ENCODE assay signal across 8 mouse cellular contexts in genomic region chr12:54734307-54735131, GRCm38 (mm10). TPM values are rescaled to one million over a fixed set of nuclear protein-coding genes. Genes with fewer than 3 reads are reported as not detected.
A peak's percentile ranks its signal among the peaks of the same experiment; 100 is the strongest.
DNase-seq lines count a peak whose midpoint lies in the region; ATAC-seq and TF ChIP-seq lines count a peak whose summit lies in the region.
"Not testable (repeated sequence)": the region's sequence is repeated elsewhere in the genome, so short reads cannot be mapped to it uniquely, and the experiment has no call there.

No protein-coding gene starts in this region.

- TF ChIP-seq RAD21 in CH12.LX (IDR thresholded peaks at IDR 0.05; ENCODE audit: low read depth, low read length), result not testable (repeated sequence)

- H3K4me3 ChIP-seq in CH12.LX (replicated peaks in 1 of 3; ENCODE audit: low read depth in 2 of 3, low read length in 2 of 3, poor library complexity in 1 of 3); hindbrain, embryonic 12.5 days; lung, adult 2 months (replicated peaks; ENCODE audit: extremely low read depth, low read depth, low read length); stomach, embryonic 16.5 days (replicated peaks; ENCODE audit: low read length): not testable (repeated sequence)

- in situ Hi-C loops in CH12.LX (cut with MboI; ENCODE audit: low pct_ligation_motif_present, low pct_unique_long_range_greater_than_20kb, low sequenced_read_pairs), result not testable (repeated sequence)

- not testable (repeated sequence) for DNase-seq in CH12.LX (ENCODE audit: extremely low read depth); lung, adult 2 months
- DNase-seq in cerebellum, postnatal 25 days, result peak; percentile 25 to 48
- peak; percentile 48 for DNase-seq in gastrocnemius, adult 18-20 months (ENCODE audit: low spot score)
- DNase-seq in kidney, postnatal 14 days, result peak; percentile 34
- peak; percentile 42 to 63 for DNase-seq in natural killer cell, adult 2 months (ENCODE audit: low spot score in 2 of 2)

- TF ChIP-seq EP300 in CH12.LX (IDR thresholded peaks at IDR 0.05; ENCODE audit: low read length), result not testable (repeated sequence)

- not testable (repeated sequence) for H3K27me3 ChIP-seq in CH12.LX (replicated peaks); hindbrain, embryonic 12.5 days; stomach, embryonic 16.5 days (ENCODE audit: control insufficient read depth, insufficient read depth, low read length)

- TF ChIP-seq POLR2A in CH12.LX (IDR thresholded peaks at IDR 0.05; ENCODE audit: low read depth, low read length), result peak; percentile 58
- TF ChIP-seq POLR2A in lung, adult 2 months (IDR thresholded peaks at IDR 0.05; ENCODE audit: borderline replicate concordance, extremely low read depth, low read depth, low read length), result peak; percentile 48; the same call in 1 of the 2 replicates

- H3K36me3 ChIP-seq in CH12.LX (replicated peaks in 1 of 2; ENCODE audit: control insufficient read depth in 1 of 2, insufficient read depth in 1 of 2, low read length in 1 of 2); hindbrain, embryonic 12.5 days; stomach, embryonic 16.5 days (ENCODE audit: control insufficient read depth, insufficient read depth, low read length): not testable (repeated sequence)

- H3K4me1 ChIP-seq in CH12.LX (ENCODE audit: control insufficient read depth in 1 of 2, insufficient read depth in 2 of 2); hindbrain, embryonic 12.5 days; lung, adult 2 months (ENCODE audit: control insufficient read depth, insufficient read depth, low read length); stomach, embryonic 16.5 days (ENCODE audit: control insufficient read depth, insufficient read depth, low read length): not testable (repeated sequence)

- dilution Hi-C loops in CH12.LX (cut with MboI; ENCODE audit: extremely low pct_ligation_motif_present, extremely low pct_unique_long_range_greater_than_20kb, low sequenced_read_pairs), result not testable (repeated sequence)

- 1% methylated on average over 7 of the region's 49 CpGs for WGBS in hindbrain, embryonic 12.5 days
- 0% methylated on average over 8 of the region's 49 CpGs for WGBS in lung, adult 2 months
- WGBS in stomach, embryonic 16.5 days, result 0% methylated on average over 6 of the region's 49 CpGs

- not testable (repeated sequence) for TF ChIP-seq CTCF in CH12.LX (conservative IDR thresholded peaks at IDR 0.05 in 1 of 2, IDR thresholded peaks at IDR 0.05 in 1 of 2; ENCODE audit: low read depth in 2 of 2, low read length in 2 of 2); lung, adult 2 months (IDR thresholded peaks at IDR 0.05; ENCODE audit: insufficient read depth, low read length)

- not testable (repeated sequence) for H3K9ac ChIP-seq in CH12.LX (ENCODE audit: insufficient read depth, low read depth); hindbrain, embryonic 12.5 days; stomach, embryonic 16.5 days (ENCODE audit: low read length)

- ATAC-seq in hindbrain, embryonic 12.5 days (ENCODE audit: low FRiP score), result peak; percentile 64
- ATAC-seq in stomach, embryonic 16.5 days (ENCODE audit: insufficient read depth, low FRiP score), result peak; percentile 60

- not testable (repeated sequence) for H3K27ac ChIP-seq in CH12.LX (ENCODE audit: insufficient read depth, low read depth); hindbrain, embryonic 12.5 days; stomach, embryonic 16.5 days (ENCODE audit: low read length)

- not testable (repeated sequence) for H3K79me2 ChIP-seq in CH12.LX (replicated peaks; ENCODE audit: control insufficient read depth, extremely low read depth, insufficient read depth, poor library complexity, severe bottlenecking)

- not testable (repeated sequence) for H3K9me3 ChIP-seq in CH12.LX (replicated peaks; ENCODE audit: low read length); hindbrain, embryonic 12.5 days (replicated peaks); stomach, embryonic 16.5 days (replicated peaks; ENCODE audit: control insufficient read depth, low read length)

- H3K4me2 ChIP-seq in CH12.LX (ENCODE audit: insufficient read depth, low read depth, poor library complexity, severe bottlenecking); stomach, embryonic 16.5 days (ENCODE audit: low read depth, low read length): not testable (repeated sequence)
- 0 out of 2 replicates have a peak overlapping the region, but pooled peaks have one; percentile 24 for H3K4me2 ChIP-seq in hindbrain, embryonic 12.5 days (replicated peaks)

TF ChIP-seq in CH12.LX, 34 proteins besides CTCF, POLR2A, EP300 and RAD21:
- TF ChIP-seq ZMIZ1 (IDR thresholded peaks at IDR 0.05; ENCODE audit: low read depth, low read length) (peak; percentile 83), POLR2AphosphoS2 (IDR thresholded peaks at IDR 0.05; ENCODE audit: low read depth, low read length) (0 out of 2 replicates have a peak, but pooled peaks have one; percentile 33), TBP (conservative IDR thresholded peaks at IDR 0.05; ENCODE audit: low read depth, low read length) (peak; percentile 67), ETS1 (conservative IDR thresholded peaks at IDR 0.05; ENCODE audit: low read depth, low read length) (peak; percentile 34; the same call in 1 of the 2 replicates)
TF ChIP-seq in CH12.LX: peak in this region for 4; not testable (repeated sequence) for 30.

RNA-seq across cellular contexts. Expression of gene Eapp, which starts 38.8 kb away (rescaled TPM):
- total RNA-seq in CH12.LX (2012; rRNA removed) (52.4 and 53.9 TPM in 2 replicates), CH12.LX (2014; rRNA removed) (51.5 and 53.4 TPM in 2 replicates)
- 43.1 and 60.9 TPM in 2 replicates for polyA plus RNA-seq in CH12.LX (2012; ENCODE audit: insufficient read length, low read depth)
- total RNA-seq in gastrocnemius, adult 18-20 months (2021), result 10 to 100 TPM; 17.1 to 18.5 TPM
- polyA plus RNA-seq in hindbrain, embryonic 12.5 days (2016; fragmentation: Nextera tagmentation; extraction: Ambion mirVana), result 79.8 and 85.3 TPM in 2 replicates
- polyA plus RNA-seq in lung, adult 2 months (2012; rRNA removed), result 9.5 and 10.2 TPM in 2 replicates
- 51.9 and 57.0 TPM in 2 replicates for polyA plus RNA-seq in stomach, embryonic 16.5 days (2015; fragmentation: Nextera tagmentation; extraction: Ambion mirVana)
